ENCODE assay signal across 8 mouse cellular contexts in genomic region chr4:115838696-115839641, GRCm38 (mm10). TPM values are rescaled to one million over a fixed set of nuclear protein-coding genes. Genes with fewer than 3 reads are reported as not detected.
A peak's percentile ranks its signal among the peaks of the same experiment; 100 is the strongest.
DNase-seq lines count a peak whose midpoint lies in the region; ATAC-seq lines count a peak whose summit lies in the region.

Mknk1 (plus strand) TSS chr4:115839198.

- peaks cover 9% of the 10 kb centered on the region; the same call in 1 of the 2 replicates for H3K4me1 ChIP-seq in intestine, embryonic 14.5 days (replicated peaks; ENCODE audit: control insufficient read depth, insufficient read depth, low read length)

- intact Hi-C loops in left cerebral cortex, postnatal 14 days (cut with DNase I) = no loop called here

- peak within 1 kb of the TSS; percentile 71 for H3K4me3 ChIP-seq in intestine, embryonic 14.5 days (ENCODE audit: low read depth, low read length)

- no peaks in the 10 kb centered on the region for H3K27me3 ChIP-seq in intestine, embryonic 14.5 days (replicated peaks; ENCODE audit: control insufficient read depth, insufficient read depth, low read length)

- 2% methylated on average over 51 of the region's 51 CpGs for WGBS in intestine, embryonic 14.5 days

- peak; percentile 95 to 97 for DNase-seq in adrenal gland, adult (ENCODE audit: inconsistent age in 2 of 2, low spot score in 1 of 2)
- DNase-seq in embryo, embryonic 10.5 days (ENCODE audit: low spot score) = peak; percentile 97
- DNase-seq in gastrocnemius, postnatal 25 days = peak; percentile 91
- DNase-seq in intestine, embryonic 14.5 days (ENCODE audit: low spot score) = peak; percentile 96
- DNase-seq in left cerebral cortex, postnatal 14 days (ENCODE audit: low spot score in 2 of 2) = peak; percentile 94
- peak; percentile 96 for DNase-seq in mesoderm, embryonic 11.5 days (ENCODE audit: low read depth, low spot score)
- DNase-seq in right cerebral cortex, postnatal 36 days (ENCODE audit: low spot score in 2 of 2) = peak; percentile 89 to 93
- DNase-seq in yolk sac, embryonic 10.5 days (ENCODE audit: low spot score) = peak; percentile 92

- H3K9ac ChIP-seq in intestine, embryonic 14.5 days (ENCODE audit: low read length) = peak within 1 kb of the TSS; percentile 65

- peak within 1 kb of the TSS; percentile 27; the same call in 1 of the 2 replicates for H3K27ac ChIP-seq in intestine, embryonic 14.5 days (ENCODE audit: low read depth)

- no peaks in the 10 kb centered on the region for H3K9me3 ChIP-seq in intestine, embryonic 14.5 days (ENCODE audit: control insufficient read depth, low read length)

- peak; percentile 94 for ATAC-seq in intestine, embryonic 14.5 days (replicated peaks; ENCODE audit: low FRiP score, low TSS enrichment, low read depth)

- peak within 1 kb of the TSS; percentile 78 for H3K4me2 ChIP-seq in intestine, embryonic 14.5 days (ENCODE audit: low read length)

- peaks cover 4% of the 10 kb centered on the region; the same call in 1 of the 2 replicates for H3K36me3 ChIP-seq in intestine, embryonic 14.5 days (ENCODE audit: control insufficient read depth, insufficient read depth, low read length)

RNA-seq across cellular contexts. Expression of gene Mknk1, which starts in this region (rescaled TPM):
- total RNA-seq in gastrocnemius, postnatal 25 days (2021) = 10 to 100 TPM; 21.8 to 22.2 TPM
- polyA plus RNA-seq in intestine, embryonic 14.5 days (2014; fragmentation: Nextera tagmentation; extraction: Ambion mirVana) = 21.3 and 24.7 TPM in 2 replicates
- 10 to 100 TPM; 40.0 to 45.7 TPM for total RNA-seq in left cerebral cortex, postnatal 14 days (2021)

Comparison
In these comparisons a context has a peak if more than half of its experiments do, and no peak if none do; other contexts are left out.
1. Peak in every context shown above with its lines: DNase-seq, ATAC-seq, H3K4me3 ChIP-seq and H3K27ac ChIP-seq.